ENCODE assay signal across 23 mouse cellular contexts in genomic region chr7:99419311-99419710, GRCm38 (mm10).
"Had no signal": no experiment of that assay in that cellular context is flagged by ENCODE, and none has a peak within 500 bp of the region (broad histone marks: within the 10 kb centered on the region; RNA-seq: fewer than 3 reads in every experiment).

No protein-coding gene starts in this region.

- H3K27ac ChIP-seq: limb, embryonic 13.5 days; liver, embryonic 12.5 days; liver, embryonic 15.5 days; lung, embryonic 15.5 days; midbrain, embryonic 12.5 days; midbrain, embryonic 15.5 days; neural tube, embryonic 12.5 days; neural tube, embryonic 15.5 days; stomach, embryonic 15.5 days had no signal

- H3K36me3 ChIP-seq: limb, embryonic 13.5 days; liver, embryonic 12.5 days; liver, embryonic 15.5 days; lung, embryonic 15.5 days; stomach, embryonic 15.5 days had no signal

- H3K4me1 ChIP-seq: stomach, embryonic 15.5 days had no signal

- H3K9me3 ChIP-seq: limb, embryonic 13.5 days; liver, embryonic 12.5 days; liver, embryonic 15.5 days; lung, embryonic 15.5 days; megakaryocyte, embryonic 14.5 days; midbrain, embryonic 12.5 days; midbrain, embryonic 15.5 days; neural tube, embryonic 12.5 days; neural tube, embryonic 15.5 days; stomach, embryonic 15.5 days had no signal

- DNase-seq: kidney, adult 9 months; kidney, postnatal 14 days; kidney, postnatal 4 days; left cerebral cortex, postnatal 4 days; liver; lung, adult 18-20 months; lung, postnatal 10 days; lung, postnatal 36 days; right cerebral cortex, adult 18-20 months; right cerebral cortex, postnatal 14 days; right cerebral cortex, postnatal 4 days; spleen, adult 18-20 months; thymus, postnatal 25 days had no signal

- H3K4me3 ChIP-seq: limb, embryonic 13.5 days; liver, embryonic 12.5 days; liver, embryonic 15.5 days; lung, embryonic 15.5 days; megakaryocyte, embryonic 14.5 days; midbrain, embryonic 12.5 days; midbrain, embryonic 15.5 days; neural tube, embryonic 12.5 days; neural tube, embryonic 15.5 days; stomach, embryonic 15.5 days had no signal

- H3K27me3 ChIP-seq: limb, embryonic 13.5 days; liver, embryonic 15.5 days; lung, embryonic 15.5 days; midbrain, embryonic 12.5 days; midbrain, embryonic 15.5 days; neural tube, embryonic 12.5 days; neural tube, embryonic 15.5 days; stomach, embryonic 15.5 days had no signal
